Mouse (Mus musculus): ENCODE data around the gene Gm13698. TPM values are rescaled to one million over a fixed set of nuclear protein-coding genes. Genes with fewer than 3 reads are reported as not detected.
"Not testable (repeated sequence)": the region's sequence is repeated elsewhere in the genome, so short reads cannot be mapped to it uniquely, and the experiment has no call there.

Gene Gm13698
- not detected in 2 replicates for total RNA-seq (2015)
- not detected in 2 replicates for total RNA-seq (2017)

DNA sequence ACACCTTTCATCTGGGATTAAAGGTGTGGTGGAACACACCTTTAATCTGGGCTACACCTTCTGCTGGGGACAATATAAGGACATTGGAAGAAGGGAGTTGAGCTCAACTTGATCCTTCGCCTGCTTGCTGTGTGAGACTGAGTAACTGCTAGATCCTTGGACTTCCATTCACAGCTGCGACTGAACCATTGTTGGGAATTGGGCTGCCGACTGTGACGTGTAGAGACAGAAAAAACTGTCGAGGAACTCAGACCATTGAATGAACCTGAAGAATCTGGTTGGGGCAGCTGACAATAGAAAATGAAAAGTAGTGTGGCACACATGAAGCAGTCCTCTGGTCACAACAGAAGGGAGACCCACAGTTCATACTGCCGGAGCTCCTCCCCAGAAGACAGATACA is at the start of gene Gm13698:
TSS of gene Gm13698 (plus strand) at position 301 of the 400 bp plus-strand sequence.
- not testable (repeated sequence) for ATAC-seq (ENCODE audit: poor library complexity, severe bottlenecking)

GRCm38 (mm10) chr2:83929478-83930088 is 25.9 kb upstream of the Gm13698 start:
- peak; percentile 99 for ATAC-seq (ENCODE audit: poor library complexity, severe bottlenecking)

GRCm38 (mm10) chr2:83940931-83941361 is 14.5 kb upstream of the Gm13698 start, which contains the start of gene Zswim2:
Zswim2 (minus strand) TSS chr2:83941228.
- peak; percentile 81 for ATAC-seq (ENCODE audit: poor library complexity, severe bottlenecking)

- no peak for ATAC-seq (ENCODE audit: poor library complexity, severe bottlenecking)
These were observed 14.1 kb upstream of the Gm13698 start for GRCm38 (mm10) chr2:83941378-83941777.

DNA sequence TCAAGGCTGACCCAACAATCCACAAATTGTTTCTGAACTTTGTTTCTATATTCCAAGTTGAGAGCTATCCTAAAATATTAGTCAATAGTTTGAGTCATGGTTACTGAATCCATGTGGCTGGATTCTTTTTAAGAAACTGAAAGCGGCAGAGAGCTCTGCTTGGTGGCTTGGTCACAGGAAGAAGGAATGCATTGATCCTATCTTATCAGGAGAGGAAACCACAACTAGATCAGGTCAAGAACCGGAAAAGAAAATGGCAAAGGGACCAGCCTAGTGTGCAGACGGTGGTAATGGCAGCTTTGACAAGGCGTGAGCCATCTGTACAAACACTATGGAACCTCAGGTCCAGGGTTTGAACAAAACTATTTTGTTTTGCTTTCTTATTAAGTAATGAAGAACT is 13.7 kb upstream of the Gm13698 start:
- ATAC-seq (ENCODE audit: poor library complexity, severe bottlenecking) = no peak

DNA sequence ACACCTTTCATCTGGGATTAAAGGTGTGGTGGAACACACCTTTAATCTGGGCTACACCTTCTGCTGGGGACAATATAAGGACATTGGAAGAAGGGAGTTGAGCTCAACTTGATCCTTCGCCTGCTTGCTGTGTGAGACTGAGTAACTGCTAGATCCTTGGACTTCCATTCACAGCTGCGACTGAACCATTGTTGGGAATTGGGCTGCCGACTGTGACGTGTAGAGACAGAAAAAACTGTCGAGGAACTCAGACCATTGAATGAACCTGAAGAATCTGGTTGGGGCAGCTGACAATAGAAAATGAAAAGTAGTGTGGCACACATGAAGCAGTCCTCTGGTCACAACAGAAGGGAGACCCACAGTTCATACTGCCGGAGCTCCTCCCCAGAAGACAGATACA is 5.7 kb downstream of the Gm13698 start, which contains the start of gene Gm13693:
TSS of gene Gm13693 (plus strand) at position 301 of the 400 bp plus-strand sequence.
- ATAC-seq (ENCODE audit: poor library complexity, severe bottlenecking) = not testable (repeated sequence)

DNA sequence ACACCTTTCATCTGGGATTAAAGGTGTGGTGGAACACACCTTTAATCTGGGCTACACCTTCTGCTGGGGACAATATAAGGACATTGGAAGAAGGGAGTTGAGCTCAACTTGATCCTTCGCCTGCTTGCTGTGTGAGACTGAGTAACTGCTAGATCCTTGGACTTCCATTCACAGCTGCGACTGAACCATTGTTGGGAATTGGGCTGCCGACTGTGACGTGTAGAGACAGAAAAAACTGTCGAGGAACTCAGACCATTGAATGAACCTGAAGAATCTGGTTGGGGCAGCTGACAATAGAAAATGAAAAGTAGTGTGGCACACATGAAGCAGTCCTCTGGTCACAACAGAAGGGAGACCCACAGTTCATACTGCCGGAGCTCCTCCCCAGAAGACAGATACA is 11.5 kb downstream of the Gm13698 start, which contains the start of gene Gm13695:
TSS of gene Gm13695 (plus strand) at position 301 of the 400 bp plus-strand sequence.
- ATAC-seq (ENCODE audit: poor library complexity, severe bottlenecking) = not testable (repeated sequence)

- not testable (repeated sequence) for ATAC-seq (ENCODE audit: poor library complexity, severe bottlenecking)
These were observed 17.3 kb downstream of the Gm13698 start, which contains the start of gene Gm13696 for GRCm38 (mm10) chr2:83972823-83973222. Gm13696 (plus strand) TSS chr2:83973123.

DNA sequence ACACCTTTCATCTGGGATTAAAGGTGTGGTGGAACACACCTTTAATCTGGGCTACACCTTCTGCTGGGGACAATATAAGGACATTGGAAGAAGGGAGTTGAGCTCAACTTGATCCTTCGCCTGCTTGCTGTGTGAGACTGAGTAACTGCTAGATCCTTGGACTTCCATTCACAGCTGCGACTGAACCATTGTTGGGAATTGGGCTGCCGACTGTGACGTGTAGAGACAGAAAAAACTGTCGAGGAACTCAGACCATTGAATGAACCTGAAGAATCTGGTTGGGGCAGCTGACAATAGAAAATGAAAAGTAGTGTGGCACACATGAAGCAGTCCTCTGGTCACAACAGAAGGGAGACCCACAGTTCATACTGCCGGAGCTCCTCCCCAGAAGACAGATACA is 23.1 kb downstream of the Gm13698 start, which contains the start of gene Gm13694:
TSS of gene Gm13694 (plus strand) at position 301 of the 400 bp plus-strand sequence.
- not testable (repeated sequence) for ATAC-seq (ENCODE audit: poor library complexity, severe bottlenecking)

DNA sequence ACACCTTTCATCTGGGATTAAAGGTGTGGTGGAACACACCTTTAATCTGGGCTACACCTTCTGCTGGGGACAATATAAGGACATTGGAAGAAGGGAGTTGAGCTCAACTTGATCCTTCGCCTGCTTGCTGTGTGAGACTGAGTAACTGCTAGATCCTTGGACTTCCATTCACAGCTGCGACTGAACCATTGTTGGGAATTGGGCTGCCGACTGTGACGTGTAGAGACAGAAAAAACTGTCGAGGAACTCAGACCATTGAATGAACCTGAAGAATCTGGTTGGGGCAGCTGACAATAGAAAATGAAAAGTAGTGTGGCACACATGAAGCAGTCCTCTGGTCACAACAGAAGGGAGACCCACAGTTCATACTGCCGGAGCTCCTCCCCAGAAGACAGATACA is 28.9 kb downstream of the Gm13698 start, which contains the start of gene Gm13697:
TSS of gene Gm13697 (plus strand) at position 301 of the 400 bp plus-strand sequence.
- ATAC-seq (ENCODE audit: poor library complexity, severe bottlenecking) = not testable (repeated sequence)

- not testable (repeated sequence) for ATAC-seq (ENCODE audit: poor library complexity, severe bottlenecking)
These were observed 34.8 kb downstream of the Gm13698 start, which contains the start of gene Gm13691 for GRCm38 (mm10) chr2:83990253-83990652. Gm13691 (plus strand) TSS chr2:83990553.

- ATAC-seq (ENCODE audit: poor library complexity, severe bottlenecking) = peak; percentile 100
These were observed 38.3 kb downstream of the Gm13698 start for GRCm38 (mm10) chr2:83993639-83994255.

DNA sequence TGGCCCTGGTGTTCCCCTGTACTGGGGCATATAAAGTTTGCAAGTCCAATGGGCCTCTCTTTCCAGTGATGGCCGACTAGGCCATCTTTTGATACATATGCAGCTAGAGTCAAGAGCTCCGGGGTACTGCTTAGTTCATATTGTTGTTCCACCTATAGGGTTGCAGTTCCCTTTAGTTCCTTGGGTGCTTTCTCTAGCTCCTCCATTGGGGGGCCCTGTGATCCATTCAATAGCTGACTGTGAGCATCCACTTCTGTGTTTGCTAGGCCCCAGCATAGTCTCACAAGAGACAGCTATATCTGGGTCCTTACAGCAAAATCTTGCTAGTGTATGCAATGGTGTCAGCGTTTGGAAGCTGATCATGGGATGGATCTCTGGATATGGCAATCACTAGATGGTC is 39.0 kb downstream of the Gm13698 start:
- not testable (repeated sequence) for ATAC-seq (ENCODE audit: poor library complexity, severe bottlenecking)

Other genes with a start within 250 kb of the Gm13698 start
- 36.2 and 37.9 TPM in 2 replicates for gene Itgav, start 231.3 kb upstream of the Gm13698 start, total RNA-seq (2015)
- gene Itgav, start 231.3 kb upstream of the Gm13698 start, total RNA-seq (2017) = 23.8 and 51.5 TPM in 2 replicates
- gene Fam171b, start 143.1 kb upstream of the Gm13698 start, total RNA-seq (2015) = 0.11 and 0.14 TPM in 2 replicates
- not detected in 2 replicates for gene Fam171b, start 143.1 kb upstream of the Gm13698 start, total RNA-seq (2017)
- not detected in 2 replicates for gene Zswim2, start 14.5 kb upstream of the Gm13698 start, total RNA-seq (2015)
- gene Zswim2, start 14.5 kb upstream of the Gm13698 start, total RNA-seq (2017) = not detected in 2 replicates
- not detected in 2 replicates for gene Gm13693, start 5.8 kb downstream of the Gm13698 start, total RNA-seq (2015)
- not detected in 2 replicates for gene Gm13693, start 5.8 kb downstream of the Gm13698 start, total RNA-seq (2017)
- gene Gm13695, start 11.6 kb downstream of the Gm13698 start, total RNA-seq (2015) = not detected in 2 replicates
- gene Gm13695, start 11.6 kb downstream of the Gm13698 start, total RNA-seq (2017) = not detected in 2 replicates
- gene Gm13696, start 17.4 kb downstream of the Gm13698 start, total RNA-seq (2015) = not detected in 2 replicates
- not detected in 2 replicates for gene Gm13696, start 17.4 kb downstream of the Gm13698 start, total RNA-seq (2017)
- not detected in 2 replicates for gene Gm13694, start 23.2 kb downstream of the Gm13698 start, total RNA-seq (2015)
- not detected in 2 replicates for gene Gm13694, start 23.2 kb downstream of the Gm13698 start, total RNA-seq (2017)
- gene Gm13697, start 29.1 kb downstream of the Gm13698 start, total RNA-seq (2015) = not detected in 2 replicates
- not detected in 2 replicates for gene Gm13697, start 29.1 kb downstream of the Gm13698 start, total RNA-seq (2017)
- gene Gm13691, start 34.9 kb downstream of the Gm13698 start, total RNA-seq (2015) = not detected in 2 replicates
- gene Gm13691, start 34.9 kb downstream of the Gm13698 start, total RNA-seq (2017) = not detected in 2 replicates

Measured in megakaryocyte, adult 5-6 weeks (primary cell).